Mouse (Mus musculus): Measurements from ENCODE around the gene Slc38a3.

The Slc38a3 gene

GRCm38 (mm10) chr9:107618778-107619545 lies 50.4 kb downstream of the Slc38a3 start:
- DNase-seq (ENCODE audit: low read depth, low spot score), result no peak

- no peak for DNase-seq (ENCODE audit: low read depth, low spot score)
These were observed 51.2 kb downstream of the Slc38a3 start for GRCm38 (mm10) chr9:107618098-107618497.

- no peak for DNase-seq (ENCODE audit: low read depth, low spot score)
These were observed 51.9 kb downstream of the Slc38a3 start for GRCm38 (mm10) chr9:107617461-107617860.

- DNase-seq (ENCODE audit: low read depth, low spot score), result no peak
These were observed 54.3 kb downstream of the Slc38a3 start for GRCm38 (mm10) chr9:107615035-107615434.

- no peak for DNase-seq (ENCODE audit: low read depth, low spot score)
These were observed 56.3 kb downstream of the Slc38a3 start for GRCm38 (mm10) chr9:107612945-107613569.

GRCm38 (mm10) chr9:107612191-107612944 lies 57.0 kb downstream of the Slc38a3 start:
- DNase-seq (ENCODE audit: low read depth, low spot score), result peak; percentile 96

GRCm38 (mm10) chr9:107611456-107612190 lies 57.7 kb downstream of the Slc38a3 start:
- no peak for DNase-seq (ENCODE audit: low read depth, low spot score)

- no peak for DNase-seq (ENCODE audit: low read depth, low spot score)
These were observed 59.9 kb downstream of the Slc38a3 start for GRCm38 (mm10) chr9:107609433-107609830.

- no peak for DNase-seq (ENCODE audit: low read depth, low spot score)
These were observed 60.4 kb downstream of the Slc38a3 start, which contains the start of gene Sema3b for GRCm38 (mm10) chr9:107608741-107609432. Gene Sema3b (minus strand): TSS chr9:107609229.

GRCm38 (mm10) chr9:107607653-107608245 lies 61.6 kb downstream of the Slc38a3 start:
- no peak for DNase-seq (ENCODE audit: low read depth, low spot score)

GRCm38 (mm10) chr9:107607036-107607435 lies 62.3 kb downstream of the Slc38a3 start:
- no peak for DNase-seq (ENCODE audit: low read depth, low spot score)

- no peak for DNase-seq (ENCODE audit: low read depth, low spot score)
These were observed 62.7 kb downstream of the Slc38a3 start for GRCm38 (mm10) chr9:107606591-107606990.

- no peak for DNase-seq (ENCODE audit: low read depth, low spot score)
These were observed 64.2 kb downstream of the Slc38a3 start for GRCm38 (mm10) chr9:107605041-107605661.

GRCm38 (mm10) chr9:107603251-107603650 lies 66.1 kb downstream of the Slc38a3 start:
- DNase-seq (ENCODE audit: low read depth, low spot score), result no peak

GRCm38 (mm10) chr9:107602068-107602648 lies 67.2 kb downstream of the Slc38a3 start:
- DNase-seq (ENCODE audit: low read depth, low spot score), result peak; percentile 81

GRCm38 (mm10) chr9:107601275-107601674 lies 68.1 kb downstream of the Slc38a3 start:
- no peak for DNase-seq (ENCODE audit: low read depth, low spot score)

GRCm38 (mm10) chr9:107600745-107601144 lies 68.6 kb downstream of the Slc38a3 start:
- DNase-seq (ENCODE audit: low read depth, low spot score), result no peak

All from retina, postnatal 7 days (tissue).